Mouse (Mus musculus) left cerebral cortex, postnatal 10 days (tissue): ENCODE data around the gene Itprid2. TPM values are rescaled to one million over a fixed set of nuclear protein-coding genes. Genes with fewer than 3 reads are reported as not detected.
"Not testable (repeated sequence)": the region's sequence is repeated elsewhere in the genome, so short reads cannot be mapped to it uniquely, and the experiment has no call there.

Experiments
- DNase-seq, 2 experiments: peaks; one replicate each; pipeline ENCODE4 v3.0.0; 2021 to 2022; ENCODE audit warnings: low spot score in 2 of 2, mixed read lengths in 1 of 2; ENCODE audit errors: extremely low spot score in 1 of 2
- intact Hi-C: fragments of 180-260 bp; cut with DNase I; formaldehyde crosslinking; loops from one replicate; pipeline ENCODE4 v1.15.1; 2025
- total RNA-seq, 2 experiments: library from RNA; stranded (reverse); gene quantifications; 2 replicates each; pipeline ENCODE4 v1.2.3; 2021

The Itprid2 gene
- 10 to 100 TPM; 20.2 to 26.8 TPM for total RNA-seq

- intact Hi-C loops: loop anchor here (5.0 kb wide), 2 partner anchors 107 to 122 kb away; no protein-coding TSS in a partner anchor
- DNase-seq: peak; percentile 88 to 99
Observed at GRCm38 (mm10) chr2:79634528-79635400, at the start of gene Itprid2. TSS of gene Itprid2 (plus strand) at chr2:79635352.

GRCm38 (mm10) chr2:79596177-79596576 is 39.0 kb upstream of the Itprid2 start:
- intact Hi-C loops: no loop called here
- DNase-seq: no peak

GRCm38 (mm10) chr2:79597090-79597489 is 38.1 kb upstream of the Itprid2 start:
- intact Hi-C loops: no loop called here
- DNase-seq: no peak

- intact Hi-C loops, DNase-seq: not testable (repeated sequence)
Observed at GRCm38 (mm10) chr2:79601109-79601508, 34.0 kb upstream of the Itprid2 start.

- peak in 1 of 2 experiments; percentile 28 for DNase-seq
- intact Hi-C loops: no loop called here
Observed at GRCm38 (mm10) chr2:79601691-79602116, 33.4 kb upstream of the Itprid2 start.

- intact Hi-C loops: no loop called here
- no peak for DNase-seq
Observed at GRCm38 (mm10) chr2:79602306-79602705, 32.8 kb upstream of the Itprid2 start.

GRCm38 (mm10) chr2:79603363-79603762 is 31.8 kb upstream of the Itprid2 start:
- intact Hi-C loops: no loop called here
- no peak for DNase-seq

- DNase-seq: no peak
- intact Hi-C loops: no loop called here
Observed at GRCm38 (mm10) chr2:79606033-79606432, 29.1 kb upstream of the Itprid2 start.

GRCm38 (mm10) chr2:79607181-79607580 is 28.0 kb upstream of the Itprid2 start:
- intact Hi-C loops: no loop called here
- DNase-seq: no peak

GRCm38 (mm10) chr2:79608301-79609074 is 26.7 kb upstream of the Itprid2 start:
- DNase-seq: no peak
- intact Hi-C loops: no loop called here

GRCm38 (mm10) chr2:79610894-79611293 is 24.3 kb upstream of the Itprid2 start:
- intact Hi-C loops: no loop called here
- no peak for DNase-seq

- no peak for DNase-seq
- intact Hi-C loops: no loop called here
Observed at GRCm38 (mm10) chr2:79618145-79618544, 17.0 kb upstream of the Itprid2 start.

- no peak for DNase-seq
- intact Hi-C loops: no loop called here
Observed at GRCm38 (mm10) chr2:79618614-79619568, 16.3 kb upstream of the Itprid2 start.

GRCm38 (mm10) chr2:79623256-79623655 is 11.9 kb upstream of the Itprid2 start:
- no peak for DNase-seq
- intact Hi-C loops: no loop called here

- DNase-seq: no peak
- intact Hi-C loops: no loop called here
Observed at GRCm38 (mm10) chr2:79627624-79628023, 7.5 kb upstream of the Itprid2 start.

GRCm38 (mm10) chr2:79630231-79630630 is 4.9 kb upstream of the Itprid2 start:
- DNase-seq: no peak
- intact Hi-C loops: no loop called here

- intact Hi-C loops: loop anchor here (5.0 kb wide), 2 partner anchors 108 to 123 kb away; no protein-coding TSS in a partner anchor
- DNase-seq: peak; percentile 36 to 82
Observed at GRCm38 (mm10) chr2:79635426-79636291, 507 bp downstream of the Itprid2 start.

GRCm38 (mm10) chr2:79638924-79639323 is 3.8 kb downstream of the Itprid2 start:
- no peak for DNase-seq
- intact Hi-C loops: loop anchor here (5.0 kb wide), 2 partner anchors 112 to 127 kb away; no protein-coding TSS in a partner anchor
